Mouse (Mus musculus) retina, embryonic 14.5 days (tissue): ENCODE measurements around the gene Lpgat1.

ENCODE experiments used
- DNase-seq: peaks from one replicate; pipeline ENCODE4 v3.0.0-alpha.2; 2015; ENCODE audit warnings: low spot score

Gene Lpgat1

DNA sequence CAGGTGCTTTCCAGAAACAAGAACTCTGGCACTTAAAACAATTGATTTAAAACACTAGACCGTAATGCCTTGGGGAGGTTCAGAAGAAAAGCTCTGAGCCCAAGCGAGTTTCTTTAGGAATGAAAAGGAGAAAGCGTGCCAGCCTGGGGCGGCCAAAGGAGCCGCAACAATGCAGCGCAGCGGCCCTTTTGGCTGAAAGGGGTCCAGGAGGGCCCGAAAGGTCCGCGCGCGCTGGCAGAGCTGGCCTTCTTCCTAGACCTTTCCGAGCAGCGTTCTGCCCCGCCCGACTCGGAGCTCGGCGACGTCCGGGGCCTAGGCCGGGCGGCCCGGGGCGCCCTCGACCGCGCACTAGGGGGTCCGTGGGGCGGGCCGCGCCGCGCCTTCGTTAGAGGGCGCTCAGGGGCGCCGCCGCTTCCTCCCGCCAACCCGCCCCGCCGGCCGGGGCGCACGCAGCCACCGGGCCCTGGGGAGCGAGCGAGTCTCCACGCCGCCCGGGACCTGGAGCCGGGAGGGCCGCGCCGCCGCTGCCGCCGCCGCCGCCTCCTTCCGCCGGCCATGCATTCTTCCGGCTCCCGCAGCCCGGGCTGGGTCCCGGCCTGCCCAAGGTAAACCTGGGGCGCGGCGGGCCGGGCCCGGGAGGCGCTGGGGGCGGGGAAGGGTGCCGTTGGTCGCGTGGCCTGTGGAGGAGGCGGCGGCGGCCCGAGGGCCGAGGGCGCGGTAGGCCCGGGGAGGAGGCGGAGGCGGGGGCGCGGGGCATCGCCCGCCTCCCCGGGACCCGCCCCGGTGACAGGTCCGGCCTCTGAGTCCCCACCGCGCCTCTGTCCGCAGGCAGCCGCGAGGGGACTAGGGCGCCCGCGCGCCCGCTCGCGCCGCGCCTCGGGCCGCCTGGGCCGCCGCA is at the start of gene Lpgat1:
Lpgat1 (plus strand) TSS at position 234 of the 898 bp plus-strand sequence.
- peak; percentile 68 for DNase-seq

DNA sequence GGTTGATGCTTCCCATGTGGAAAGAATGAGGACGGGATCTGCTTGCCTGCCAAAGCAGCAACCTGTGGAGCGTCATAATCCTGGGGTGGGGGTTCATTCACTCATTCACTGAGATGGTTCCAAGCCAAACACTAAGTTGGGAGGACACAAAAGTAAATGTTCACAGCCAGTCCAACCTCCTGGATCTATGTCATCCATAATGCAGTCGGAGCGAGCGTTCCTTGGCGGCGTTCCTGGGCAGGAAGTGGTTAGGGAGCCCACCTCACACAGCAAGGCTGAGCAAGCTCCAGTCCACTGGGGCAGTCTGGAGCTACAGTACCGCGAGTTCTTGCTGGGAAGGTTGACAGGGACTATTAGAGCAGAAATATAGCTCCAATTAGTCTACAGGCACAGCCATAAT is 49.6 kb upstream of the Lpgat1 start:
- no peak for DNase-seq

DNA sequence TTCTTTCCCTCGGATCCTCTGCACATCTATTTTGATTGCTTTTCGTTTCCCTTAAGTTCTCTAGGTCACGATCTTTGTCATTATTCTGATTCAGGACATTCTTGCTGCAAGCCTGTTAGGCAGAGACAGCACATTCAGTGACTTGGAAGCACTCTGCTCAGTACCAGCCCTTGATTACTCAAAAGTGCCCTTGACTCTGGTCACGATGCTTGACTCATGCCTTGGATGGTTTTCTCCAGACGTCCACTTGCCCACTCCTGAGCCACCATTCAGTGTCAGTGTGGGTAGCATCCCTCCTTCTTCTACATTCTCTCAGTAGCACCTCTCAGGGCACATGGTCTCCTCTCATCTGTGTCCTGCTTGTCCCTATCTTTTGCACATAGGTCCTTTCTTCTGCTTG is 43.6 kb upstream of the Lpgat1 start:
- DNase-seq: no peak

DNA sequence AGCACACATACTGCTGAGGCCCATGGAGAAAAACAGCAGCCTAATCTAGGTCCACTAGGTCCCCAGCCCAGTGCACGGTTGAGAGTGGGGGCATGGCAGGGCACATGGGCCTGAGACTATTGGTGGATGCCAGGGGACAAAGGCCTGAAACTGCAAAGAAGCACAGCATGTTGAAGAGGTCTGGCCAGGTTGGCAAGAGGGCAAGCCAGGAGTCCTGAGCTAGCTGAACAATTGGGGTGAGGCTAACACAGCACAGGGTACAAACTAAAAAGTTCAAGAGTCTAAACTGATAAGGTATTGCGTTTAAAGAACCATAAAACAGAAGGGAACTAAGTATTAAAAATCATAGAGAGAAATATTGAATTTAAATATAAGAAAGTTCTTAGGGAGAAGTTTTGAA is 36.0 kb upstream of the Lpgat1 start:
- DNase-seq: no peak

DNA sequence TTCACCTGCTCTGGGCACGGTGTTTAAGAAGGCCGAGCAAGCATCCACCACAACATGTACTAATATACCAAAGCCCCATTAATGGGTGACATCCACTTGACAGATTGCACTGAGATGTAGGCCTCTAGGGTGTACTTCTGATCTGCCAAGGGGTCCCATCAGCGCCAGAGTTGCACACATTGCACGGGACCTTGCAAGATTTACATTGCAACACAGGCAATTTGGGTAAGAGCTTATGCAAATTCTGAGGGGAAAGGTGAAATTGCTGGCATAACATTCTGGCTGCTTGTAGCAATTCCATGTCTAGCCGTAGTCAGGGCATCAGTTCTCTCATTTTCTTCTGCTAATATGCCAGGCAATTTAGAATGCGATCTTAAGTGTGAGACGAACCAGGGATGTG is 30.1 kb upstream of the Lpgat1 start:
- DNase-seq: no peak

DNA sequence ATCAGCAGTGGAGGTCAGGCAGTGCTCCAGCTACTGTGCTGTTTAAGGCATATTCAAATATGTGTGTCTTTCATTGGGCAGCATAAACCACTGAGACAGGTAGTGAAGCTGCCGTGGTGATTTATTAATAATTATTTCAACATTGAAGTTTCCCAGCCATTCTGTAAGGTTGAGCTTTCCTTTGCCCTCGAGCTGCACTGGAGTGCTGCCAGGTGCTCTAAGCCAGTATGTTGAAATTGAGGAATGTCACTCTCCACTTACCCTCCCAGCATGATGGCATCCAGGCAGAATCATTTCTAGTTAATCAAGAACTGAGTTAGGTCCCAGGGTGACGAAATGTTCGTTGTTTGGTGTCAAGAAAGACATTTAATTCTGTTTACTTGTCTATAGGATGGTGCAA is 24.4 kb upstream of the Lpgat1 start:
- DNase-seq: no peak

DNA sequence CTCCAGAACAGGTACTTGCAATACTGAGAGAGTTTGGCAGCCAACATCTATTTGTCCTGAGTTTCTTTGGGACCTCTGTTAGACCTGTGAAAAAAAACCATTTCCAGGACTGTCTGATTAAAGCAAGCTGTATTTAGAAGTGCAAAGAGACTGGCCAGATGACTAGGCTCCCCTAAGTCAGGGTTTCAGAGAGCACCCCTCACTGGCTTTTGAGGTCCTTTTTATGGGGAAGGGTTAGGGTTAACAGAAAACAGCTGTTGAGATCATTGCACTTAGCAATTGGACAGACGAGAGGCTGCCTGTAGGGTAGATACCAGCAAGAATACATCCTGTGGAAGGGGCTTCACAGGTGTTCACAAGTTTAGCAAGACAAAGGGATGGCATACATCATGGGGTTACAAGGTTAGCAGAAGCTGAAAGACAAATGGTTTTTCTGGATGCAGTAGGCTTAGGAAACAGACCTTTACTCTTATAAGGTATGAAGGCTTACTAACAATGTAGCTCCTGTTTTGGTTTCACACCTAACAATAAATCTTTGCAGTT is 19.3 kb upstream of the Lpgat1 start:
- no peak for DNase-seq

DNA sequence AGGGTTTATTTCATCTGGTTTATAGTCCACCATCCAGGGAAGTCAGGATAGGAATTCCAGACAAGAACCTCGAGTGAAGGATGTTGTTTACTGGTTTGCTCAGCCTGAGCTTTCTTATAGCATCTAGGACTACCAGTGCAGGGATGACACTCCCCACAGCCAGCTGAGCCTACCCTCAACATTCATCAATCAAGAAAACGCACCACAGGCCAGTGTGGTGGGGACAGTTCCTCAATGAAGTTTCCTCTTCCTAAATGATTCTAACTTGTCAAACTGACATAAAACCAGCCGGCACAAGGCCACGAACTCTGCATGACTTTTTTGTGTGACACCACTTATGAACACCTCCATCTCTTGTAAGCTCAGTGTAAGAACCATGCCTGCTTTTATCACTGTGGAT is 13.1 kb upstream of the Lpgat1 start:
- DNase-seq: no peak

DNA sequence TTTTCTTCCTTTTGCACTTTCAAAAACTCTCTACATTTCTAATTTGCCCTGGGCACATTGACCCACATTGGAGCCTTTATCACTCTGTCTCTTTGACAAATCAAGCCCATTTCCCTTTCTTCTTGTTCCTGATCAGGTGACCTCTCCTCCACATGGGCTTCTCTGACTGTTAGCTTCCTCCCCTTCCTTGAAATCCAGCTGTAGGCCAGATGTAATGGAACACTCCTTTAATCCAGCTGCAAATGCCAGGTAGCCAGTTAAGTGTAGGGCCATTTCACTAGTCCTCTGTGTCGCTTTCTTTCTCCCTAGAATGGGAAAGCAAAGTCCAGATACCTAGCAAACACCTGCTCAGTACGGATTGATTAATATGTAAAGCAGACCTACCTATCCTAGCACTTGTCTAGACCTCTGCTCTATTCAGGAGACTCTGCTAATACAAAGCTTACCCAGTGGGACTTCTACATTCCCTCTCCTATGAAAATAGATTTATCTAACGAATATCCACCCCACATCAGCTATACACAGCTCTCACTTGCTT is 11.0 kb upstream of the Lpgat1 start:
- DNase-seq: no peak

DNA sequence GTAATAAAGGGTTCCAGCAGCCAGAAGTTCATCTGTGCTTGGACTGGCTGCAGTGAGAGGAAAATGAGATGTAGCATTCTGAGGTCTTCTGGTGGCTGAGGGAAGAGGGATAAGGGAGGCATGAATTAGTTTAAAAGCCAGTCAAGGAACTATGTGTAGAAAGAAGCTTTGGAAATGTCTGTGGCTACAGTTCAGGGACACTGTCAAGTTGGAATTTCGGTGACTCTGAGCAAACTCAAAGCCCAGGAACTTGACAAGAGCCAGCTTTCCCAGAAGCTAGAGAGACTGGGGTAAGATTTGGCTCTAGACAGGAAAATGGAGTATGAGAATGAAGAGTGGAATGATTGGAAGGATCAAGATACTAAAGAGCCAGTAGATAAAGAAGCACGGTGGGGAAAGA is 7.8 kb upstream of the Lpgat1 start:
- DNase-seq: no peak

DNA sequence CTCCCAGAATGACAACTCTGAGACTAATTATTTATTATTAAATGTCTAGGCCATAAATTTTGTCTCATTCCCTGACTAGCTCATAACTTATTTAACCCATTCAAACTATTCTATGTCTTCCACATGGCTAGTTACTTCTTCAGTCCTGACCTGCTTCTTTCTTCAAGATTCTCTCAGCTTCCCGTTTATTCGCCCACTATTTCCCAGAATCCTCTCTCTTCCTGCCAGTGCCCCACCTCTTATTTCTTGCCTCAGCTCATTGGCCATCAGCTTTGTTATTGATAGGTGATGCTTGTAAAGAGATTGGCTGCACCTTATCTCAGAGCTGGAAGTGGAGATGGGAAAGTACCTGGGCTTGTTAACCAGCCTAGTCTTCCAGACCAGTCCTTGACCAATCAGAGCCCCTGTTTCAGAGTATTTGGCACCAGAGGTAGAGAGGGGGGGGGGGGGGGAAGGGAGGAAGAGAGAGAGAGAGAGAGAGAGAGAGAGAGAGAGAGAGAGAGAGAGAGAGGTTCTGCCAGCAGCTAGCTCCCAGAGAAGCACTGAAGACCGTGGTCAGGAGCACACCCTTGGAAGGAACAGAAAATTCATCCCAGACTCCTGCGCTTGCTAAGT is 5.3 kb upstream of the Lpgat1 start:
- DNase-seq: no peak

DNA sequence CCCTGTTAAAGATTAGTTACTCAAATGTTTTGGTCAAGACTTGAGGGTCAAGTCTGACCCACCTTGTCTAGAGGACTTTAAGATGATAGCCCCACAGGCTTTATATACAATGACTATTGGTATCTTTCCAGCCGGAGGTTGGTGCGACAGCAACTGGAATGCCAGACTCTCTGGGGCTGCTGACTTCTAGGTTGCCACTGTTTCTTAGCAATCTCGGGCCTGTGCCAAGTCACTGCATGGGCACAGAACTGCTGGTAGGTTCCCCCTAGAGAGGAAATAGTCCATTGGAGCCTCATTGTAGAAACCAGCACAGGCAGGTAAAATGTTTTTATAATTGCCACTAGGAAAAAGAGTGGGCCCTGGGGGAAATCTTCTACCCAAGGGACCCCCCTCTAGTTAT is 3.8 kb upstream of the Lpgat1 start:
- no peak for DNase-seq

DNA sequence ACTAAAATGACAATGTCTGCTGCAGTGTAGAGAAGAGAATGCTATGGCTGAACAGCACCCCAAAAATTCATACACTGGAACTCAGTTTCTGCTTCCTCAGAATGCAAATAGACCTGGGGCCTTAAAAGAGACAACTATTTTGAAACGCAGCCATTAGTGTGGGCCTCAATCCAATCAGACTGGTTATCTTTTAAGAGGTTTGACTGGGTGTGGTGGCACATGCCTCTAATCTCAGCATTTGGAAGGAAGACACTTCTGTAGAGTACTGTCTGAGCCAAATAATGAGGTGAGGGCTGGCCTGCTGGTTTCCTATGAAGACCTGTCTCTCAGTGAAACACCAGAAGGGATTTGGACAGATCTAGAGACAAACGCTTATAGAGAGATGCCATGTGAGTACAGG is 2.5 kb upstream of the Lpgat1 start:
- DNase-seq: no peak

DNA sequence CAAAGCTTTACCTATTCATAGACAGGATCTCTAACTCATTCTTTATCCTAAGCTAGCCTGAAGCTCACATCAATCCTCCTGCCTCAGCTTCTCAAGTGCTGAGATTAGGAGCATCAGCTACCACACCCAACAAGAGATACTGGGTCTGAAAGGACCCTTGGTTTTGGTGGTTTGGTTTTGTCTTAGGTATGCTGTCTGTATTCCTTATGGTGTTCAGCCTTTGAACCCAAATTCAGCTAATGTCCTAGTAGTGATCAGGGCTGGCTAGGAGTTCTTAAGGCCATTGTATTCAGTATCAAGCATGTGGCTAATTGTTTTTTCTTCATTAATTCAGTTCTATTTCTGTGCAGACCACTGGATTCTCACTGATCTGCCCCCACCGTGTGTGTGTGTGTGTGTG is 493 bp upstream of the Lpgat1 start:
- peak; percentile 41 for DNase-seq

DNA sequence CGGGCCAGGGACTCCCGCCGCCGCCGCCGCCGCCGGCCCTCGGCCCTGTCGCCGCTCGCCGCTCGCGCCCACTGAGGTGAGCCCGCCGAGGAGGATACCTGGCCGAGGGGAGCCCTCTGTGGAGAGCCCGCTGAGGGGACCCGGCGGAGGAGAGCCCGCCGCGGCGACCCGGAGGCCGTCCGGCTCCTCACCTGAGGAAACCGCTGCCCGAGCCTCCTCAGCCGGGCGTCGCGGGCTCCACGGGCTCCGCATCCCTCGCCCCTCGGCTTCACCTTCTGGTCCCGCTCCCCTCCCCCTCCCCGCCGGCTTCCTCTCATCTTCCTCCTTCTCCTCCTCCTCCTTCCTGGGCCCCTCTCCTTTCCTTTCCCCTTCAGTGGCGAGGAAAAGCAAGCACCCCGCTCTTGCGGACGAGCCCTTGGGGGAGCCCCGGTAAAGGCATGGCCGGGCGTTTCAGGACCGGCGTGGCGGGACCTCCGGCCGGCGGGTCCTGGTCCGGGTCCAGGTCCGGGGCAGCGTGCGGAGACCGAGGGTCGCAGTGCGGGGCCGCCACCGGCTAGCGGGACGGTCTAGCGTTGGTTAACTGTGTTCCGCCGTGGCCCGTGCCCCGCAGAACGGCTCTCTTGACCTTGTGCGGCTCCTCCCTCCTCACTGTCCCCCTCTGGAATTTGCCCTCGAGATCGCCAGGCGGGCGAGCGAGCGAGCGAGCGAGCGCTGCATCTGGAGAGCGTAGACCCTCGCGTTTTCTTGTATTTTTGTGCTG is 1.1 kb downstream of the Lpgat1 start:
- peak; percentile 57 for DNase-seq

DNA sequence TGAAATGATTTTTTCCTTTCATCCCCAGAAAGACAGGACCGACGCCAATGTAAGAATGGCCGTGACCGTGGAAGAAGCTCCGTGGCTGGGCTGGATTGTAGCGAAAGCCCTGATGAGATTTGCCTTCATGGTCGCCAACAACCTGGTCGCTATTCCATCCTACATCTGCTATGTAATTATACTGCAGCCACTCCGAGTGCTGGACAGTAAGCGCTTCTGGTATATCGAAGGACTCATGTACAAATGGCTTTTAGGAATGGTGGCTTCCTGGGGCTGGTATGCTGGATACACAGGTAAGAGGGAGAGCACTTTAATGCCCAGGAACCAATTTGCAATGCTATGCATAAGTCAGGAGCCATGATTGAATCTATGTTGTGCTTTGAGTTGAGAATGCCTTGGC is 1.7 kb downstream of the Lpgat1 start:
- no peak for DNase-seq

DNA sequence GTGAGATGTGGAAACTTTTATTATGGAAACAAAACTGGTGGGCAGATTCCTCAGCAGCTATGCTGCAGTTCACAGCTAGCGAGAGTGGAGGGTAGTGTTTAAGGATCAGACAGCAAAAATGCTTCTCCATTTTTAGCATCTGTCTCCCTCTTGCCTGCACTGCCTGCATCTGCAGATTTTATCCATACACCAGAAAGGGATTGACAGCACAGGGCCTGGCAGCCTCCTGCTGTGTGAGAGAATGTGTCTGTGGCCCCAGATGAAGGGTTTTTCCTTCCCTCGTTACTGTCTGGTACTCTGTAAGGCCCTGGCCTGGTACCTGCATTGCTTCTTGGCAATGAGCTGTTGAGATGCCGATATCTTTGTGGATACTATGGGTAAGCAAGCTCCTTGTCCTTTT is 2.8 kb downstream of the Lpgat1 start:
- DNase-seq: peak; percentile 28

DNA sequence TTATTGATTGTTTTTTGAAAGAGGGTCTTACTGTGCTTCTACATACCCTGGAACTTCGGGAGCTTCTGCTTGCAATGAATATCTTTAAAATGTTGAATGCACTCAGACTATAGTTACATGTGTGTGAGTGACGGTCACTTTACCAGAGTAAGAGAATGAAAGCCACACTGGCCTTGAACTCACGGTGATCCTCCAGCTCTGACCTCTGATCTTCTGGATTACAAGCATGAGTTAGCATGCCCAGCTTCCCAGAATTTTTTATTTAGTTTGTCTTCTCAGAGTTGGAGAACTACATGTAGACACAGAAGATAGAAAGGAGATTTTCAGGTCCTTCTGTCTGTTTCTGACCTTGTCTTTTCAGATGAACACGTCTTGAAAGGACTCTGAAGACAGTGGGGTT is 5.1 kb downstream of the Lpgat1 start:
- no peak for DNase-seq

DNA sequence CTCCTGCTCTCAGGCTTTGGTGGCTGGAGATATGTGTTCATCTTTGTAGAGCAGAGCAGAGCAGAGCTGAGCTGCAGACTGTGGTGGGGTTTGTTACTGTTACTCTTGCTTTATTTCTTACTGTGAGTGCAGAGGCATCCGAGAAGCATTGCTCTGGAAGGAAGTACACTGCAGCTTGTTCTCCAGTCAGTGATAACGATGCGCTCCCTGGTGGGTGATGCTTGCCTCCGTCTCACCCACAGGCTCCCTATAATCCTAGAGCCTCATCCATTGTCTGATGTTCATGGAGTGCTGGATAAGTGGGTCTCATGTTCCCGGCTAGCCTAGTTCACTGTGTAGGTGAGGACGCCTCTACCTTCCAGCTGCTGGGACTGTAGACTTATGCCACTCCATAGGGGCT is 6.0 kb downstream of the Lpgat1 start:
- DNase-seq: no peak

DNA sequence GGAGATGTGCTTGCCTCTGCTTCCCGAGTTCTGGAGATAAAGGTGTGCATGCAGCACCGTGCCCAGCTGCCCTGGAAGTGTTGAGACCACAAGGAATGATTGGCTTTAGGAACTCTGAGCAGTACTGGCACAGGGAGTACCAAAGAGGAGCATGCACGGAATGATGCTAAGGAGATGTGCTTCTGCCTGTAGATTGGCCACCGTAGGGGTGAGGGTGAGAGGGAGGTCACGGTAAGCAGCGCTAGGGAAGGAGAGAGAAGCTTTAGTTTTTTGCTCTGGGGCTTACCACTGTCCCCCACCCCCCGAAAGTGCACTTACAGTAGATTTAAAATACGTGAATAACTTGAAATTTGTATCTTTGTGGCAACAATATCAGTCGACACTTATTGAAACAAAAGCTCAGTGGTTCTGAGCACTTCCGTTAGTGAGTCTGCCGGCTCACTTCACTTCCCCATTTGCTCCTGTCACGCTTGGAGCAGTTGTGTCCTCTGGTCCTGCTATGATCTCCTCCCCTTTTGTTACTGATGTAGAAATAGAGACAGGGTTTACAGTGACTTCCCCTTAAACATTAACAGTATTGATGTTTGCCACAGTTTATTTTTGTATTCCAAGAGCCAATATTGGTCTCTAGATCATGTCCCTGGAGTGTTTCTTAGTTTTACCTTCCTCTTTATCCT is 6.9 kb downstream of the Lpgat1 start:
- no peak for DNase-seq

DNA sequence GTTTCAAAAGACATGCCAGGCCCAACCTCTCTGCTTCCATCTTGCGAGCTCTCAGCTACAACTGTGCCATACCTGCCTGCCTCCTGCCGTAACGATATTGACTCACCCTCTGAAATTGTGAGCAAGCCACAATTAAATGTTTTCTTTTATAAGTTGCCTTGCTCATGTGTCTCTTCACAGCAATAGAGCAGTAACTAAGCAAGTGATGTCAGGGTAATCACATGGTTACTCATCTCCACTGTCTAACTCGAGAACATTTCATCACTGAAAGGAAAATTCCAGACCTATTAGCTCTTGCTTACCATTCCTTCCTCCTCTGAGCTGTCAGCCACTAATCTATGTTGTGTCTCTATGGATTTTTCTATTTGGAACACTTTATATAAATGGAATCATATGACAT is 15.0 kb downstream of the Lpgat1 start:
- DNase-seq: no peak

DNA sequence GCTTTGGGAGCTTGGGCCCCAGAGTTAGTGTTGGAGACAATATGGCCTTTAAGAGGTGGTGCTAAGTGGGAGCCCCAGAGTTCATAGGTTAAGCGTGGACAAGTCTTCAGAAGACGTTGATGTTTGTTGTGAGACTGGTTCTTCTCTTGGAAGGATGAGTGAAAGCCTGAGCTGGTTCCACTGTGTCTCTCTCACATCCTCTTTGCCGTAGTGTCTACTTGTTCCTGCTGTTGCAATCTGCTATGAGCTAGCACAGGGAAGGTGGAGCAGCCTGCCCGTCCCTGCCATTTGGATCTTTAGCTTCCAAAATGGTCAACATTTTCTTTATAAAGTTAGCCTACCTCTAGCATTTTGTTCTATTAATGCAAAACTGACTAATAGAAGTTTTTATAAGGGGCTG is 16.2 kb downstream of the Lpgat1 start:
- no peak for DNase-seq
